Mouse (Mus musculus) layer of hippocampus, adult 9-11 months (tissue): ENCODE results near the gene Olfr56.
"Not testable (repeated sequence)": the region's sequence is repeated elsewhere in the genome, so short reads cannot be mapped to it uniquely, and the experiment has no call there.

Experiments used
- DNase-seq: peaks from one replicate; pipeline ENCODE4 v3.0.0; 2022

Gene Olfr56

DNA sequence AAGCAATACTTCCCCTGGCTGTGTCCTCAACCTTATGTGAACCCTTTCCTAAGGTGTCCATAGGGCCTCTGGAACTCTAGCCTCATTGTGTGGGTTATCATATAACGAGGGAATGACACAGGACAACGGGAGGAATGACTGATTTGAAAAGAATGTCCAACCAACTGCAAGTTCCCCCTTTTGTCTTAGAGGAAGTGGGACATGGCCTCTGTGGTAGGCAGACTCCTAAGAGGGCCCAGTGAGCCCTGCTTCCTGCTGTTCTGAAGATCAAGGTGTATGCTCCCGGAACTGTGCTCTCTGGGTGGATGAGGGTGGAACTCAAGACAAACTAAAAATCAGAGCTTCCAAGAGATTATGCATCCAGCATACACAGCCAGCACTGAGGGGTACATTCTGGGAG, 81.4 kb downstream of the Olfr56 start:
- DNase-seq, result not testable (repeated sequence)

DNA sequence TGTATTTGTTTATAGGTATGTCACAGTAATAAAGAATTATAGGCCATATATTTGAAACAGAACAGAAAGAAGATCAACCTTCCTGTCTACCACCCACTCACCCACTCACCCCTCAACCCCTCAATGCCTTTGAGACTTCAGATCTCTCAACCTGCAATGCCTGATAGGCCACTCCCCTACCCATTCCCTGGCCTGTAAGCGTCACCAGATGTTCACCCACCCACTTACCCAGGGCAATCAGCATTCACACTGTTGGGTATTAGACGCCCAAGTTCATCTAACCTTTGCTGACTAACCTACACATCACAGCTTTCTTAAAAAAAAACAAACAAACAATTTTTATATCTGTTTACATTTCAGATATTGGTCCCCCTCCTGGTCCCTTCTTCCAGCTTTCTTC, 83.2 kb downstream of the Olfr56 start:
- DNase-seq, result not testable (repeated sequence)

DNA sequence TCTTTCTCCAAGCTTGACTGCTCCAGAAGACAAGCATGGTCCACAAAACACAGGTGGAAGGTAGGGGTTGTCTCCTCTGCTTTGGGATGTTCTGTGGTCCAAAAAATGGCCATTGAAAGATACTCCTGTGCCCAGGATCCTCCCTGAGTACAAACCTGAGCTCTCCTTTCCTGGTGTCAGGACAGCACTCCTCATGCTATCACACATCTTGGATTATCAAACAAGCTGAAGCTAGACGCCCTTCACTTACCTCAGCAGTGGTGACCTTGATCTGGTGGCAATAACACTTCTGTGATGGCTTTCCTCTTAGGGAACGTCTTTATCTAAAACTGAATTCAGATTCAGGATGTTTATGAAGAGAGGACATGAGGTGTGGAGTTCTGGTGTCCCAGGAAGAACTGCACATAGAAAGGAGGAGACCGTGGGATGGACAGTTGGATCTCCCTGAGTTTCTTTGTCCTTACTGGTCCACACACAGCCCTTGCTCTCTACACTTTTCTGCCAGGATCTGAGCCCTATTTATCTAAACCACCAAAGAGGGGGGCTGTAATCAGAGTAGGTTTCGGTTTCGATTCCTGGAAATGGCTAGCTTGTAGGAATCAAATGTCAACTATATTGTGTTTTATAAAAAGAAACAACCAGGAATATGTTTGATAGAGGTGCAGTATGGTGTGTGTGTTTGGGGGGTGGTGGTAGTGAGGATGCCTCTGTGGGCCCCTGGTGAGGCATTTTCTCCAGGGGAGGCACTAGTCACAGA, 85.2 kb downstream of the Olfr56 start, which contains the start of gene Tgtp2:
TSS of gene Tgtp2 (minus strand) at position 494 of the 757 bp plus-strand sequence.
- DNase-seq, result not testable (repeated sequence)

DNA sequence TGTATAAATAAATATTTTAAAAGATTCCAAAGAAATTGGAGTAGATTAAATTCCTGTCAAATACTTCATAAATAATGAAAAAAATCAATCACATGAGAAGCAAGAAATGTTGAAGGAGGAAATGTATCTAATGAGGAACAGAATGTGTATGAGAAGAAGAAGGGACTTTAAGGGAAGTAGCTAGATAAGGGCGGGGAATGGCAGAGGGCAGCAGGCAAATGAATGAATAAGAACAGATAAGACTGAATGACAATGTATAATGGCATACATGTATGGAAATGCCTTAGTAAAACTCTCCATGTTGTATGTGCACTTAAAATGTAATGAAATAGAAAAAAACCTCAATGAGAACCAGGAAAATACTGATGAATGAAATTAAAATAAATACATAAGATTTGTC, 89.7 kb downstream of the Olfr56 start:
- no peak for DNase-seq

DNA sequence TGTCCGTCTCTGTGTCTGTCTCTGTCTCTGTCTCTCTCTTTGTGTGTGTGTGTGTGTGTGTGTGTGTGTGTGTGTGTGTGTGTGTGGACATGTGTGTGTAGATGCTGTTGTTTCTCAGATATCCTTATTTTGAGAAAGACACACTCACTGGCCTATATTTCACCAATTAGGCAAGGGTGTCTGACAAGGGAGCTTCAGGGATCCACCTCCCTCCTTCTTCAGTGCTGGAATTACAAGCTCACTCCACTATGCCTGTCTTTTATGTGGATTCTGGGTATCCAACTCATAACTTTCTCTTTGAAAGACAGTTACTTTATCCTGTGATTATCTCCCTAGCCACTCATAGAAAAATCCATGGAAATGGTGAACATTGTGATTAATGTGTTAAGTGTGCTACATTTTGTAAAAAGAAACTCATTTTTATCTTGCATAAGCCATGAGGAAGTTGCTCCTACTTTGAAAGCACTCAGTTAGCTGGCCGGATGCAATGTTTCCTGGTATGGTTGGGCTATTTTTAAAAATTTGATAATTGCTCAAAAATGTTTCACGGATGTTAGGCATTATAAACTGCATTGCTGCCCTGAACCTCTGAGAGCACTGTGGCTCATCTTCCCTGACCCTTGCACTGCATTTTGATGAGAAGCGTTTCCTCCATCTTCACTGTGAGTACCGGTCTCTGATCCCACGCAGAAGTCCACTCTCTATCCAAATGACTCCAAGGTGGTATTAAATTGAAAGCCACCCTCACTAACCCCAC, 97.5 kb downstream of the Olfr56 start, which contains the start of gene Ifi47:
TSS of gene Ifi47 (plus strand) at position 587 of the 757 bp plus-strand sequence.
- not testable (repeated sequence) for DNase-seq

DNA sequence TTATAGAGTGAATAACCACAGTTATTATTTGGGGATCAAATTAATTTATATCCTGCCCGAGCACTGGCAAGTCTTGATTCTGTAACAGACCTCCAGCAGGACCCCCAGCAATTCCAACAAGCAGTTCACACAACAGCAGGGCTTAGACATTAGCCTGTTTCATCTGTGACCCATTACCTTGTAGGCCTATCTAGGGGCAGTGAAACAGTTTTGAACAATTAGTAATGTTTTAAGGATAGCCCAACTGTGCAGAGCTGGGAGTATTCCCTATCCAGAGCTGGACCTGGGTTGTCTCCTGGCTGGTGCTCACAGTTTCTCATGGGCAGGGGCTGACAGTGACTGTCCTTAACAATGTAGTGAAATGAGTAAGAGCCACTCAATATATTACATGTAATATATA, 98.3 kb downstream of the Olfr56 start:
- no peak for DNase-seq

DNA sequence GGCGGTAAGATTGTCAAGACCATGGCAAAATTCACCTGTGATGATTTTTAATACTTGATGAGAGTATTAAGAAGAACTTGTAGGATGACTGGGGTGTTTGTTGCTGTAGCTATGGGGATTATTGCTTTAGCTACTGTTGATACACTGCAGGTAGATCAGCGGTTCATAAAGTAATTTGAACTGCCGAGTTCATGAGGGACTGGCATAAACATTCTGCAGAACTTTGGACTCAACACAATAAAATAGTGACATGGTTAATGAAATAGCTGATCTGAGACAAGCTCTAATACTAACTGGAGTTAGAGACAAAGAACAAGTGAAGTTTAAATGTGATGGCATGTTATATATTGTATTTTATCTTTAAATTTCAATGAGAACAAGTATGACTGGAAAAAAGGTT, 100.0 kb downstream of the Olfr56 start:
- no peak for DNase-seq

DNA sequence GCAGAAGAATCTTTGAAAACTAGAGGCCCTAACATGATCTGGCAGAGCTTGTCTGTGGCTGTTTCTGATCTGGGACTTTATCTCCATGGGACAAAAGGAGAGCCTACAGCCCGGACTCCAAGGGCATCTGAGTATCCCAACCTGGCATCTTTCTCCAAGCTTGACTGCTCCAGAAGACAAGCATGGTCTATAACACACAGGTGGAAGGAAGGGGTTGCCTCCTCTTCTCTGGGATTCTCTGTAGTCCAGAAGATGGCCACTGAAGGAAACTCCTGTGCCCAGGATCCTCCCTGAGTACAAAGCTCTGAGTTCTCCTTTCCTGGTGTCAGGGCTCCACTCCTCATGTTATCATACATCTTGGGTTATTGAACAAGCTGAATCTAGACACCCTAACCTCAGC, 101.9 kb downstream of the Olfr56 start:
- no peak for DNase-seq

DNA sequence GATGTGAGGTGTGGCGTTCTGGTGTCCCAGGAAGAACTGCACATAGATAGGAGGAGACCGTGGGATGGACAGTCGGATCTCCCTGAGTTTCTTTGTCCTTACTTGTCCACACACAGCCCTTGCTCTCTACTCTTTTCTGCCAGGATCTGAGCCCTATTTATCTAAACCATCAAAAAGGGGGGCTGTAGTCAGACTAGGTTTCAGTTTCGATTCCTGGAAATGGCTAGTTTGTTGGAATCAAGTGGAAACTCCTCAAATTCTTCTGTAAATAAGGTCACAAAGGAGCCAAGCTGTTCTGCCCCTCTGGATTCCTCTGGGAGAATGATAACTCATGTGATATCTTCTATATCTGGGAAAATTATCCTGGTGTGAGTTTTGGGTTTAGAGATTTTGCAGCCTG, 102.7 kb downstream of the Olfr56 start:
- DNase-seq, result no peak

DNA sequence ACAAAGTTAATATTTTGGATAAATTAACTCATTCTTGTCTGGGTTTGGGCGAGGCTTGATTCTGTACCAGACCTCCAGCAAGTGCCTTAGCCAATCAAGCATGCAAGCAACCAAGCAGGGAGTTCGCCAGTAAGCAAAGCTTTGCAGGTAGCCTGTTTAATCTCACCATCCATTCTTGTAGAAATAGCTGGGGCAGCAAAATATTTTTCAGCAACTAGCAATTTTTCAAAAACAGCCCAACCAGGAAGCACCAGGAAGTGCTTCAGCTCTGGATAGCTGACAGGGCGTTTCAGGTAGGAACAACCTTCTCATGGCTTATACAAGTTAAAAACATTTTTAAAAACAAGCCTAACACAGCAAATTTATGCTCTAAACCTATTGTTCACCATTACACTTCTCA, 103.2 kb downstream of the Olfr56 start:
- DNase-seq, result no peak

DNA sequence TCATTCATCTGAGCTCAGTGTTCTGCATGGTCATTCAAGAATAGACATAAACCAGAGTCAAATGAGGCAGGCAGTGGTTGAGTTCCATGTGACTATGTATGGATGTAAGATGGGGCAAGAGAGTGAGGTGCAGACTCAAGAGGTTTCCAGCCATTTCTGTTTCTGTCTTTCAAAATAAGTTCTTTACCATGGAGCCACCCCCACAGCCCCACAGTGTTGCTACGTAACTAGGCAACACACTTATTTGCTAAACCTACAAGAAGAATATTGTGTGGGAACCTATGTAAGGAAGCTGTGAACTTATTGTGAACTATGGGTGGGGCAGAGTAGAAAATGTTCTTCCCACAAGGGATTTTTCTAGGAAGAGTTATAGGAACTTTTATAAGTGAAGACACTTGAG, 104.5 kb downstream of the Olfr56 start:
- no peak for DNase-seq

DNA sequence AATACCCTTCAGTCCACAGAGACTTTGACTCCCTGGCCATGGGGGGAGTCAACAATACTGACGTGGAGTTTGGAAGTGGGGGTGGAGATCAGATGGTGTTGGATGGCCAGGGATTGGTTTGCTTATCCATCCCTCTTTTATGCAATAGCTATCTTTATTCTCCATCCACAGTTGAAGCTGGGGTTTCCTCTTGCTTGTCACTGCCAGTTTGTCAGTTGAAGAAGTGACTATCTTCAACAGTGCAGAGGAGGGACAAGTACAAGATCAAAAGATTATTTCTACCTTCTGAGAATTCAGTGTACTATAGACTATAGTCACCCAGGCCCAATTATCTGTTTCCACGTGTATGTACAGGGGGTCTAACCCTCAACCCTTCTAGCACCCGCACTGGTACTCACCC, 105.1 kb downstream of the Olfr56 start:
- no peak for DNase-seq

DNA sequence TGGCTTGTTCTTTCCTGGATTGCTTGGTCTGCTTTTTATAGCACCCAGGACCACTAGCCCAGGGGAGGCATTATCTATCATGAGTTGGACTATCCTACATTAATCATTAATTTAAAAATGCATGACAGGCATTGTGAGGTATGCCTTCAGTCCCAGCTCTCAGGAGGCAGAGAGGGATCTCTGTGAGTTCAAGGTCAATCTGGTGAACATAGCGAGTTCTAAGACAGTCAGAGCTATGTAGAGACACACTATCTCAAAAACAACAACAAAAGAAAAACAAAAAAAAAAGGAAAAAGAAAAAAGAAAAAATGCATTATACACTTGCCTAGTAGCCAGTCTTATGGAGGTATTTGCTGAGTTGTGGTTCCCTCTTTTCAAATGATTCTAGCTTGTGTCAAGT, 105.7 kb downstream of the Olfr56 start:
- DNase-seq, result no peak

DNA sequence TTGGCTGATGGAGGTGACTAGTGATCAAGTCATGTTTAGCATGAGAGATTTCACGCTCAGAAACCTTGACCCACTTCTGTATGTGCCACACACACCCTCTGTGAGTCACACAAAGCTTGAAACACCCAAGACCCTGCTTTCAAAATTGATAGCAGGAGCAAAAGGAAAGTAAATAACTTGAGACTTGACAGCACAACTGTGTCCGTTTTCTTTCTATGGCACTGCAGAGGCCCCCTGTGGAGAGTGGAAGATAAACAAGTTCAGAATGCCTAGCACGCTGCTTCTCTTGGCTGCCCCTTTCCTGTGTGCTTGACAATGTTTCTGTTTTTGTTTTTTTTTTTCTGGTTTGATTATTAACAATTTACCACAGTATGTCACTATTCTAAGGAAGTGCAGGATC, 106.2 kb downstream of the Olfr56 start:
- no peak for DNase-seq

DNA sequence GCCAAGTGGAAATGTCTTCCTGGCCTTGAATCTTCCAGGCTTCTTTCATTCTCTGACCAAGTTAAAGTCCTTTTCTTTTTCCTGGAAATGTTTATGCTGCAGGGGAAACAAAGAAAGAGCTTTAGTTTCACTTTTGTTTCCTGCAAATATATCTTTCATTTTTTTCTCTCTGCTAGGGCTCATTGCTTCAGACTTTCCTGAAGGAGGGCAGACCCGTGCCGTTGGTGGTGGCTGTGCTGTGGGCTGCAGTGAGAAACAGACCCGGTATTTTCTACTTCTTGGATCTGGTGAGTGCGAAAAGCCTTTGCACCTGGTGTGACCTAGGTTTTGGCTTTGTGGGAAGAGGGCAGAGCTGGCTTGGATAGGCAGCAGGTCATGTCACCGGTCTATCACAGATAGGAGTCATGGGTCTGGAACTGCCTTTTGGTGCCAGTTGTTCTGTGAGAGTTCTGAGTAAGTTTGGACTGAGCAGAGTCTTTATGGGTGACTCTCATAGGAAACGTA, 108.2 kb downstream of the Olfr56 start:
- DNase-seq, result no peak

DNA sequence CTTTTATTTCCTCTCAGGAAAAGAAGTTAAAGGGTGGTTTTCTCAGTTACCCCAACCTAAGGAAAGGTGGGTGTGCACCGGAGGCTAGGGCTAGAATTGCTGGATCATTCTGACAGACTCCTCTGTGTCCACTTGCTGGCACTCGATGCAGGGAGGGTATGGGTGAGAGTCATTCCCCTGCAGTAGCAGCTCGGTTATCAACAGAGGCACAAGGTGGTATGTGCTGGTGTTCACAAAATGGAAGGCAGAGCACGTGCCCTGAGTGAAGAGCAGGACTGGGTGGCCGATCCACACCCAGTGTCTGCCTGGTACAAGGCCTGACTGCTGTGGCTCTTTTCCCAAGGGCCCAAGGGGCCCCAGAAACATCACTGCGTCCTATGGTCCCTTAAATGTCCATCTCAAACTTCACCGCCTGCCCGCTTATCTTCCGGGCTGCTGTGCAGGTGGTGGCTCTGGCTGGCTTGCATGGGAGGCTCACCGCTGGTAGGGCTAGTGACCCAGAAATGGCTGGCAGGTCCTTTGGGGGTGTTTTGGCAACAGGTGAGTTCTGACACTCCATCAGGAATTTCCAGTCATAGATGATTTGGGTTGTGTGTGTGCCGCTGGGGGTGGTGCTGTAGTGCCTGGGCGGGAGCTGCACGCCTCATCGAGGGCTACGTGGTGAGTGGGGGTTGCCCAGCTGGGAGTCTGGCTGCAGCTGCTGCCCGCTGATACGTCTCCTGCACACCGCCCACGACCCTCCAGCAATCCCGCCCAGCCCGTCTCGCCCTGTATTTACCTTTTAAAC, 109.3 kb downstream of the Olfr56 start:
- DNase-seq, result no peak

DNA sequence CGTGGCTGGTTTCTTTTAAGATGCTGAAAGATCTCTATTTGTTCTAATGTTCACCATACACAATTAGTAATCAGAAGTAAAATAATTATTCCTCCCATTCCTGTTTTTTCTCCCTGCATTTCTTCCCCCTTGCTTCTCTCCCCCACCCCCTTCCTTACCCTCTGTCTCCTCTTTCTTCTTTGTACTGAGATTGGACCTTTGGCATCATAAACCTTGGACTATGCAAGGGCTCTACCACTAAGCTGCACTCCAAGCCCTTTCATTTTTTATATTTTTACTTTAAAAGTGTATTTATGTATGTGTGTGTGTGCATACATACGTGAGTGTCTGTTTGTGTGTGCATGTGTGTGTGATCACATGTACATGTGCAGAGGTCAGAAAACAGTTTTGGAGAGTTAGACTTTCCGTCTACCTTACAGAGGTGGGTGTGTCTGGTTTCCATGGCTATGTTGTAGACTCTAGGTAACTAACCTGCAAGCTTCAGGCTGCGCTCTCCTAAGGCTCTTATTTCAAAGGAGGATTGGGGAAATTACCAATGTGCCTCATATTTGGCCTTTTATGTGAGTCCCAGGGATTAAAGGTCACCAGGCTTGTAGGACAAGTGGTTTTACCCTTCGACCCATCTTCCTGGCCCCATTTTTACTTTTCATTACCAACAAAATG, 110.4 kb downstream of the Olfr56 start:
- DNase-seq, result no peak

DNA sequence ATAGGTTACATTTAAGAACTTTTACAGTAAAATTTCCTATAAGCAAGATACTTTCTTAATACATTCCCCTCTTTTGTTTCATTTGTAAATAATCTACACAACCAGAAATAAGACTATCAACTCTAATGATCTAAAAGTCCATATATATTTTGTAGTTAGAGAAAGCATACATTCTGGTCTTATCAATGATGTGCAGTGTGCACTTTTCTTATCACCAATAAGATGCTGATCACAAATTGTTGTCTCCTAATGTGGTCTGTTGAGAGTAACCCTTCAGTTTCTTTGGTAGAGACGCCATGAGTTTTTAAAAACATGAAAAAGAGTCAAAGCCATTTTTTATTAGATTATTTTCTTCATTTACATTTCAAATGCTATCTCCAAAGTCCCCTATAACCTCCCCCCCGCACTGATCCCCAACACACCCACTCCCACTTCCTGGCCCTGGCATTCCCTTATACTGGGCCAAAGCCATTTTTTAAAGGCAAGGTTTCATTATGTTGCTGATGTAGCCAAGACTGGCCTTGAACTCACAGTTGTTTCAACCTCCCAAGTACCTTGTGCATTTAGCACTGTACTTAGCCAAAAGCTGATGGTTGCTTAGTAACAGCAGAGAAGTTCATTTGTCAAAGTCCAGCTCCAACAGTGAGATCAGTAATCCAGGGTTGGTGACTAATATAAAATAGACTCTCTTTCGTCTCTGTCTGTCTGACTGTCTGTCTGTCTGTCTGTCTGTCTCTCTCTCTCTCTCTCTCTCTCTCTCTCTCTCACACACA, 111.2 kb downstream of the Olfr56 start:
- no peak for DNase-seq

DNA sequence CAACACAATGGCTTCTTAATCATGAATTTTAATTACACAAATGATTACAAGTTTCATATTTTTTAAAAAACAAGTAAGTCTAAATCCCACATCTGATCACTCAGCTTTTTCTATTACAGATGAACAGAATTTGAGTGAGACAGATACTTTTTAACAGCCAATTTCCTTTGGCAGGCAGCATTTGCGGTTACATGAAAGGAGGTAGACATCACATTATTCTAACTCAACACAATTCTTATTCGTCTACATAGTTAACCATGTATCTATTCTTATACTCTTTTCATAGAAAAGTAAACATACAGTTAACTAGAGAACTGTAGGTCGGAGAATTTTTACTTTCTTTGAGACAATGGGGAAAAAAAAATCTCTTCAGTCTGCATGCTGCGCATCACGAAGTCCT, 111.9 kb downstream of the Olfr56 start:
- DNase-seq, result no peak

DNA sequence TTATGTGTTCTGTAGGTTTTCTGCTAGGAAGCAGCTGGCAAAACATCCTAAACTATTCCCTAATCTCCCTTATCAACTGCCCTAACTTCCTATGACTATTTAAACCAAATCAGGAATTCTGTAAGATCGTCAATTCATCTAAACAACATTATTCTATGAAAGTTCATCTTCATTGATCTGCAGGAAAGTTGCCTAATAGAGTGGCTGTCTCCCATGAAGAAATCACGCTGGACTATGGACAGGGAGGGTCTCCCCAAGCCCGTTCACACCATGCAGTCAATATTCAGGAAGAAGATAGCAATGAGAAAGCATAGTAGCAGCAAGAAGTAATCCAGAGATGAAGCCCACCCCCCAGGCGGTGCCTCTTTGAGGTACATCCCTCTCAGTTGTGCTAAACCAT, 112.5 kb downstream of the Olfr56 start:
- DNase-seq, result no peak

DNA sequence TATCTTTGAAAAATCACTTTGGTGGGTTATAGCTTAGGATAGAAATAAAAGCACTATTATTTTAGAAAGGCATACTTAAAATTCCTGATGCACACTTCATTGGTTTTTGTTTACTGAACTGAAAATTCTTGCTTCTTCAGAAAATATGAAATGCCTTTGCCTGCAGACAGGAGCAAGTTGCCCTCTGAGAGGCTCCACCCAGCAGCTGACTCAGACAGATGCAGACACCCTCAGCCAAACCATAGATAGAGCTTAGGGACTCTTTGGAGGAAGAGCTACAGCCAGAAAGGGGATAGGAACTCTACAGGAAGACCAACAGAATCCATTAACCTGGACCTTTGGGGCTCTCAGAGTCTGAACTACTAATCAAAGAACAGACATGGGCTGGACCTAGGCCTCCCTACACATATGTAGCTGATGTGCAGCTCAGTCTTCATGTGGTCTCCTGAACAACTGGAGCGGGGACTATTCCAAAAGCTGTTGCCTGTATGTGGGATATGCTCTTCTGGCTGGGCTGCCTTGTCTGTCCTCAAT, 113.4 kb downstream of the Olfr56 start:
- no peak for DNase-seq

DNA sequence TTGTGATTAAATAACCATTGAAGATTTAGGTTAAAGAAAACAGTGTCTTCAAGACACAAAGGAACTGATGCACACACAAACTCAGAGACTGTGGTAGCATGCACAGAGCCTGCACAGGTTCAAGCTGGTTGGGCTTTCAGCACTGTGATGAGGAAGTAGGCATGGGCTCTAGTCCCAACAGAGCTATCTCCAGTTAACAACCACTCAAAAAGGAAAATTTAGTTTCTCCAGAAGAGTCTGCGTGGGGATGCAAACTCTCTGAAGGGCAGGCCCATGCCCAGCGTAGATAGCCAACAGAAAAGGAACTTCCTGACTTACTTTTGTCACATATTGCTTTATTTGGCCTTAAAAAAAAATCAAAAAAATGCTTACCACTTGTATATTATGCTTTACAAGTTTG, 114.1 kb downstream of the Olfr56 start:
- no peak for DNase-seq
